Mouse (Mus musculus) thymus, postnatal 4 days (tissue): ENCODE data around the gene Slc25a18.
A peak's percentile ranks its signal among the peaks of the same experiment; 100 is the strongest.
"Not testable (repeated sequence)": the region's sequence is repeated elsewhere in the genome, so short reads cannot be mapped to it uniquely, and the experiment has no call there.

ENCODE experiments used
- DNase-seq: peaks from one replicate; pipeline ENCODE4 v3.0.0; 2021

The Slc25a18 gene

GRCm38 (mm10) chr6:120798905-120799304, 25.5 kb downstream of the Slc25a18 start:
- no peak for DNase-seq

- DNase-seq = no peak
These were observed 26.2 kb downstream of the Slc25a18 start for GRCm38 (mm10) chr6:120799581-120800041.

DNA sequence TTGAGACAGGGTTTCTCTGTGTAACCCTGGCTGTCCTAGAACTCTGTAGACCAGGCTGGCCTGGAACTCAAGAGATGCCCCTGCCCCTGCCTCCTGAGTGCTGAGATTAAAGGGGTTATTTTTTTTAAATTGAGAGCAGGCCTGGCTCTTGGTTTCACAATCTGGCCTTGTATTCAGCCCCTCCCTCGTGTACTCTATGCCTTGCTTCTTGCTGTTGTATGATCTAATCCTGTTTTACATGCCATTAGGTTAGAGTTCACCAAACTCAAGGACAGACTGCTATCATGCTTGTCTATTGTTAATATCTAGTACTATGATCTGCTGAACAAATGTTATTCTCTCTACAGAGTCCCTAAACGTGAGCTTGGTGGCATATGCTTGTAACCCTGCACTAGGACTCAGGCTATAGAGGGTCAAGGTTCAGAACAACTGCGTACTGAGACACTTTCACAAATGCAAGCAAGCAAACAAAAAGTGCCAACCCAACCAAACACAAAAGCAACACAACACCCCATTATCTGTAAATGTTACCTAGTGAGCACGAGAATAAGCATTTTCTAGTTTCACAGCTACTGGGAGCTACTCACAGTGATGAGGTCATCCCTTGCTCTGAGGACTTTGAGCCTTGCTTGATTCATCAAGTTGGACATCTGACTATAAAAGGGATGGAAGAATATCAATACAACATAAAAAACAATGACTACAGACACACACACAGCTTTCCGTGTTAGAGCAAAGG, 33.8 kb downstream of the Slc25a18 start:
- no peak for DNase-seq

- no peak for DNase-seq
These were observed 34.3 kb downstream of the Slc25a18 start for GRCm38 (mm10) chr6:120807738-120808081.

DNA sequence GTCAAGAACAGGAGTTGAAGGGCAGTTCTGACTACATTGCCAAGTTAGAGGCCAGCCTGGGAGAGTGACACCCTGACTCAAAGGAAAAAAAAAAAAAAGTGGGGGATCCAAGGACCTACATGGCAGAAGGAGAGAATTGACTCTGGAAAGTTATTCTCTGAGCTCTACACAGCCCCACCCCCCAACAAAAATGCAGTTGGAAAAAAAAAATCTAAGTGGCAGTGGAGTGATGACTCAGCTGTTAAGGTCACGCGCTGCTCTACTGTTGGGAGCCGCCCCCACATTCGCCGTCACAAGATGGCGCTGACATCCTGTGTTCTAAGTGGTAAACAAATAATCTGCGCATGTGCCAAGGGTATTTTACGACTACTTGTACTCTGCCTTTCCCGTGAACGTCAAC, 38.6 kb downstream of the Slc25a18 start:
- not testable (repeated sequence) for DNase-seq

DNA sequence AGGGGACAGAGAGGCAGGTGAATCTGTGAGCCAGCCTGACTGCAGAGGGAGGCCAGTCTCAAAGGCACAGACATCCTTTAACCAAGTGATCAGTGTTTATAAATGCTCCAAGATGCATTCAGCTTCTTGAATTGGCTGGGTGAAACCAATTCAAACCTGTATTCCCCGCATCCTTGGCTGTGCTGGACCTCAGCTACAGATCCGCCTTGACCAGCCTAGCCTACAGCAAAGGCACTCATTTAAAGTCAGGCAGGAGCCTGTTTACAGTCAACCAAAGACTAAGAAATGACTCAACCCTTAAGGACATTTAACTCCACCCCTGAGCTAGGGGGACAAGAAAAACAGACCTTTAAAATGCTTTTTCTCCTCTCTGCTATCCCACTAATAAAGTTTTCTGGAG, 45.9 kb downstream of the Slc25a18 start:
- DNase-seq = no peak

DNA sequence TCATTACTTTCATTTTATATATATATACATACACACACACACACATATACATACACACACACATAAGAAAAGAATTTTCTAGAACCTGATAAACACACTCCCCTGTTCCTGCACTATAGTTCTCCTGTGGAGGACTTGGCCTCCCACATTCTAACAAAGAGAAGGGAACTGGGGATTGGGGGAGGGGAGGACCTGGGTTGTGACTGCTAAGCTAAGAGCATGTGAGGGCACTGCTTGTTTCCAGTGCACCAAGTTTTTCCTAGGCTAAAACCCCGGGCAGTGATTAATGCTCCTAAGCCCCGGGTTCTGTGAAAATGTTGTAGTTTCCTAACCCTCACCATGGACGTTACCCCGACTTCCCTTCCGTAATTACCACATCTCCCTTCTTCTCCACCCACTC, 46.8 kb downstream of the Slc25a18 start:
- no peak for DNase-seq

GRCm38 (mm10) chr6:120820941-120821340, 47.6 kb downstream of the Slc25a18 start:
- no peak for DNase-seq

GRCm38 (mm10) chr6:120821715-120822114, 48.3 kb downstream of the Slc25a18 start:
- DNase-seq = no peak

- DNase-seq = peak; percentile 92
These were observed 49.0 kb downstream of the Slc25a18 start, which contains the start of gene Atp6v1e1 for GRCm38 (mm10) chr6:120822307-120822928. Atp6v1e1 (minus strand) TSS chr6:120822793.

GRCm38 (mm10) chr6:120822937-120823614, 49.7 kb downstream of the Slc25a18 start:
- peak; percentile 26 for DNase-seq

- DNase-seq = no peak
These were observed 56.7 kb downstream of the Slc25a18 start for GRCm38 (mm10) chr6:120830056-120830455.

DNA sequence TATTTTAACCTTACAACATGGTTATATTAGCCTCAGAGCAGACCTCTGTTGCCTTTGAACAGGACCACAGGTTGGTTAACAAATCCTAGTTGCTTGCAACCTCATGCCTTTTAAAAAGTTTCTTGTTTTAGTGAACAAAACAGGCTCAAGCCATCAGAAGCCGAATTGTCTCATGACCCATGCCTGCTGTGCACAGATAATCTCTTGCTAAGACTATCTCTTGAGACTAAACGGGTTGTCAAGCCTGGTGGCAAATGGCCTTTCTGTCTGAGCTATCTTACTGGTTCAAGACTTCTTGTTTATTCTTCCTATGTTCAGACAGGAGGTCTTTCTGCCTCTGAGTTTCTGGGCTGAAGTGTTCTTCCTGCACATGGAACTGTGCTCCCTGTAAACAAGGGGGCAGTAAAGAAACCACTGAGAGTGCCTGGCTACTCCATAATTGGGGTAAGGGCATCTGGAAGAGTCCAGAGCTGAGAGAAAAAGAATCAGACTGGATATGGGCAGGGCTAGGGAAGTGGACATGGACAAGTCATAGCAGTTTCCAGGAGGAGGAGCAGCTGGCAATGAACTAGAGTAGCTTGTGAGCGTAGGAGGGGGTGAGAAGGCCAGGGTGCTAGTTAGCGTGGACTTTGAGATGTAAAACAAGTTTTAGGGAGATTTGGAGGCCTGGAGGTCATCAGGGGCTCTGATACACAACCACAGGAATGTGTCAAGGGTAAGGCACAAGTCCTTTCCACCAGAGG, 57.7 kb downstream of the Slc25a18 start:
- DNase-seq = no peak

GRCm38 (mm10) chr6:120832097-120832496, 58.7 kb downstream of the Slc25a18 start:
- DNase-seq = no peak

- no peak for DNase-seq
These were observed 61.5 kb downstream of the Slc25a18 start for GRCm38 (mm10) chr6:120834766-120835321.

DNA sequence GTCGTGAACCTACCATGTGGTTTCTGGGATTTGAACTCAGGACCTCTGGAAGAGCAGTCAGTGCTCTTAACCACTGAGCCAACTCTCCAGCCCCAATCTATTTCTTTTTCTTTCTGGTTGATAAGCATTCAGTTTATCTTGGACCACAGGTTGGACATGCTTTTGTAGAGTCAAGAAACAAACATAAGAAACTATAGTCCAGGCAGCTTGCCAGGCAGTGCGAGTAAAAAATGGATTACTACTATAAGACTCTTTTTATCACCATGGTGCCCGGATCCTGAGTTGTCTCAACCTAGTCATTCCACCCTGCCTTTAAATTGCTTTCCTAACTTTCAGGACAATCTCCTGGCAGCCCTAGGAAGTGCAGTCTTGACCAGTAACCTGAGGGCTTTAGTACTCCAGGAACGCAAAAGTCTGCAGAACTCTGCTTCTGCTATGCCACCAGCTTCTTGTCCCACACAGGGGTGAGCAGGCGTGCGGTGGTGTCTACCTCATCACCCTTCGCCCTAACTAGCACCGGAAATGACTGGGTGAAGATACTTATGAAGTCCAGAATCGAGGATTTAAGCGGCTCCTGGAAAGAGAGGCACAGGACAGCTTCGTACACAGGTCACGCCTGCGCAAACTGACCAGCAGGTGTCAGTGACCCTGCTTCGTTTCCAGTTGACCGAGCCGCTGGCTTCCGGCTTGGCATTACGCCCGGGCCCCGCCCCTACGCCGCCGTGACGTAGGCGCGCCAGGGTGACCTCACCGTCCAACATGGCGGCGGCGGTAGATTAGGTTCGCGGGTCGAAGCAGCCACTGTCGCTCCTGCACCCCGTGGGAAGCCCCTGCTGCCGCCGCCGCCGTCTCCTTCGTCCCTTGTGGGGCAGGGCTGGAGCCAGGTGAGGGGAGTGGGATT, 62.3 kb downstream of the Slc25a18 start, which contains the start of gene Bcl2l13:
Gene Bcl2l13 (plus strand): TSS at position 739 of the 901 bp plus-strand sequence.
- peak; percentile 97 for DNase-seq

- DNase-seq = no peak
These were observed 63.2 kb downstream of the Slc25a18 start for GRCm38 (mm10) chr6:120836389-120837151.

DNA sequence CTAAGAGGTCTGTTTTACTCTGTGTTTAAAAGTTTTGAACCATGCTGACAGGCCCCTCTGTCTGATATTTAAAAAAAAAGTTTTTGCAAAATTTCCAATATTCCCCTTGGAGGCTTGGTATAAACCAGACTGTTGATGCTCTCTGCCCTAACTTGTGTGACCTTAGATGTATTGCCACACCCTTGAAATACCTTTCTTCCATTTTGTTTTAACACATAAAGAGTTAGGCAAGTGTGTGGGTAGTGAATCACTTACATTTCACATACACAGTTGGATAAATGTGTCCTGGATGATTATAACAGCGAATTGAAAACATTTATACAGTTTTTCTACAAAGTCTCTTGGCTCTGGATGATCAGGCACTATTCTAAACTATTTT, 63.8 kb downstream of the Slc25a18 start:
- DNase-seq = no peak

GRCm38 (mm10) chr6:120840258-120840657, 66.9 kb downstream of the Slc25a18 start:
- DNase-seq = no peak

- no peak for DNase-seq
These were observed 68.4 kb downstream of the Slc25a18 start for GRCm38 (mm10) chr6:120841754-120842153.
